Mouse (Mus musculus) small intestine, adult 2 months (tissue): ENCODE data around the gene Rpsa.

ENCODE experiments used
- CTCF ChIP-seq: fragments of 200-500 bp; IDR thresholded peaks from 2 replicates; pipeline ENCODE4 v1.5.1; 2012; ENCODE audit warnings: low read depth, mild to moderate bottlenecking, control low read depth, inconsistent platforms, low read length, moderate library complexity, mixed read lengths; ENCODE audit not compliant: insufficient replicate concordance, insufficient read length; ENCODE audit errors: extremely low read depth
- POLR2A ChIP-seq: fragments of 200-500 bp; IDR thresholded peaks from 2 replicates; pipeline ENCODE4 v1.6.1; 2012; ENCODE audit warnings: low read depth, mild to moderate bottlenecking, control low read depth, inconsistent platforms, low read length, moderate library complexity

DNA sequence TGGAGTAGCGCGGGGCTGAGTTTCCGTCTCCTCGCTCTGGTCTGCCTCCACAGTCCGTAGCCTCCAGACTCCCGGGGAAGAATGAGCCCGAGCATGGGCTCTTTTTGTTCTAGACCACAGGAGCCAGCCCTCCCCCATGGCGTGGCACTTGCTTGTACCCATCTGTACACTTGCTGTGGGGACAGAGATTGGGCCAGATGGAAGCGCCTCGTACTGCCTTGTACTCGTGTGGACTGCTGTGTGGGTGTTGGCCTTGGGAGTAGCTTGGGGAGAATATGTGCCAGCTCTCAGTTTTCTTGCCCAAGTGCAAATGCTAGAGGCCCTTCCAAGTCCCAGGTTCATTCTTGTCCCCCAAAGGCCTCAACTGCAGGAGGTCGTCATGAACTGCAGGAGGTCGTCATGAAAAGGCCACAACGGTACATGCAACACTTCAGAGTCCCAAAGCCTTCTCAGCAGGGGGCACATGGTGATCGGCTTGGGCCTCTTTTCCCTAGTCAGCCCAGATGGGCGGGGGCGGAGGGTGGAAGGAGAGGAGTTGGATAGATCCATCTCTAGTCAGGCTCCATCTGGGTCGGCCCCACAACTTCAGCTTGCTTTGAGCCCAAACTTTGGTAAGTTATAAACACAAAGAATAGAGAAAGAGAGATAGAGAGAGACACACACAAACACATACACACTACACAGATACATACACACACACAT is 47.1 kb downstream of the Rpsa start:
- no peak for TF ChIP-seq POLR2A
- no peak for TF ChIP-seq CTCF
